Mouse (Mus musculus) gastrocnemius, adult 2 months (tissue): ENCODE measurements around the gene Nid1. TPM values are rescaled to one million over a fixed set of nuclear protein-coding genes. Genes with fewer than 3 reads are reported as not detected.

Source experiments
- DNase-seq: peaks from one replicate; pipeline ENCODE4 v3.0.0; 2022
- H3K27ac ChIP-seq: fragments of 200-600 bp; 2 replicates; pipeline ENCODE4 v1.8.1; 2022; ENCODE audit warnings: mild to moderate bottlenecking
- H3K4me3 ChIP-seq: fragments of 200-600 bp; 2 replicates; pipeline ENCODE4 v1.8.1; 2022; ENCODE audit warnings: mild to moderate bottlenecking, moderate library complexity
- CTCF ChIP-seq: fragments of 200-600 bp; IDR thresholded peaks from 2 replicates; pipeline ENCODE4 v1.8.1; 2022; ENCODE audit warnings: antibody characterized with exemption, mild to moderate bottlenecking, moderate library complexity
- intact Hi-C: fragments of 180-260 bp; cut with DNase I; formaldehyde crosslinking; loops from one replicate; pipeline ENCODE4 v1.15.1; 2025
- total RNA-seq, 2 experiments: library from RNA; stranded (reverse); gene quantifications; 2 replicates each; pipeline ENCODE4 v1.2.3; 2021

Gene Nid1
- total RNA-seq, 2 experiments from 2014 or later, result 37.3 to 49.2 TPM

DNA sequence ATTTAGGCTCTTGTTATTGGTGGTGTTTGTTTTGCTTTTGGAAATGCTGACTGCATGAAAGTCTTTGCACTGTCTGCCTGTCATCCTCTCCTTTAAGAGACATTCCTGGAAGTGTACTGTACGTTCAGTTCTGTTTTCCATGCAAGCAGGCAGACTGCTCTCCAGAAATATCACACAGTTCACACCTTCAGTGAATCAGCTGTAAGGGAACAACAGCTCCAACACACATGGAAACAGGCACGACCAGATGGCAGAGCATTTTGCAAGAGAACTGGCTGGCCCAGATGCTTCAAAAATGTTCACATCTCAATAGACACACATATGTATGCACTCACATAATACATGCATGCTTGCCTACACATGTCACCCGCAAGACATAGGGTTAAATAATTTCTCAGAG is 109.4 kb downstream of the Nid1 start:
- no peak for TF ChIP-seq CTCF
- Histone ChIP-seq H3K27ac (no peak overlapping the region), H3K4me3 (no peak overlapping the region)
- no peak for DNase-seq
- intact Hi-C loops, result no loop called here

DNA sequence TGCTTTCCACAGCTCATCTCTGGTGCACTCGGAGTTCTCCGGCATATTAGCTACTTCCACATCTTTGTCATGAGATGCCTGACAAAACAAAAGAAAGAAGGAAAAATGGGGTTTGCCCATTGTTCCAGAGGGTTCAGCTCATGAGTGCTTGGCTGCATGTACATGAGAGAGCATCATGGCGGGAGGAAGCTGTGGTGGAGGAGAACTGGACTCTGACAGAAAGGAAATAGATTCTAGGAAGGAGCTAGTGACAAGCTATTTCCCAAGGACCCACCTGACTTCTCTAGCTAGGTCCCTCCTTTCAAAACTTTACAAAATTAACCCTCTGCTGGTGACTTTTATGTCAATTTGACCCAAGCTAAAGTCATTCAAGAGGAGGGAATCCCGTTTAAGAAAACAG is 110.5 kb downstream of the Nid1 start:
- intact Hi-C loops, result no loop called here
- no peak for TF ChIP-seq CTCF

DNA sequence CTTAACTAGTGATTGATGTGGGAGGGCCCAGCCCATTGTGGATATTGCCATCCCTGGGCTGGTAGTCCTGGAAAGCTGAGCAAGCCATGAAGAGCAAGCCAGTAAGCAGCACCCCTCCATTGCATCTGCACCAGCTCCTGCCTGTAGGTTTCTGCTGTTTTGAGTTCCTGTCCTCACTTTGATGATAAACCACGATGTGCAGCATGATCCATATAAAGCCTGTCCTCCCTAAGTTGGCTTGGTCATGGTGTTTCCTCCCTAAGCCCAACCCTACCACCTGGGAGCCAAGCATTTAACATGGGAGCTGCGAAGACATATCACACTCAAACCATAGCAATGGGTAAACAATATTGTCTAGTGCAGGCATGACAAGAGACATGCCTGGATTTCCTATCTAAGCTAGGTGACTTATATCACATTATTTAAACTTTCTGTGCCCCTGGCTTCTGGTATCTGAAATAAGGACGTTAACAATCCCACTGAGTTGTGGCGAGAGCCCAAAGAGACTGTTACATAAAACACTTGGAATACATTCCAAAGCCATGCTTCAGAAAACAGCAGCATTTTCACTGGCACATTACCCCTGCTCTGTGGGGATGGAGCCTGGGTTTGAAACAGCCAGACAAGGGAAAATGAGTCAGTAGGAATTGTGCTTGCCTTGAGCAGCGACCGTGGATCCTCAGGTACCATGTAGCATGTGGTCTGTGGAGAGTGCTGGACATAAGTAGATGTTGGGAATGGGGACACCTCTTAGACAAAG is 111.3 kb downstream of the Nid1 start:
- intact Hi-C loops, result no loop called here
- TF ChIP-seq CTCF, result no peak
- Histone ChIP-seq H3K27ac (no peak overlapping the region), H3K4me3 (no peak overlapping the region)
- DNase-seq, result no peak

More for the DNA sequence above, 110.5 kb downstream of the Nid1 start:
- H3K27ac ChIP-seq, result no peak overlapping the region
- no peak for DNase-seq
- no peak overlapping the region for H3K4me3 ChIP-seq

DNA sequence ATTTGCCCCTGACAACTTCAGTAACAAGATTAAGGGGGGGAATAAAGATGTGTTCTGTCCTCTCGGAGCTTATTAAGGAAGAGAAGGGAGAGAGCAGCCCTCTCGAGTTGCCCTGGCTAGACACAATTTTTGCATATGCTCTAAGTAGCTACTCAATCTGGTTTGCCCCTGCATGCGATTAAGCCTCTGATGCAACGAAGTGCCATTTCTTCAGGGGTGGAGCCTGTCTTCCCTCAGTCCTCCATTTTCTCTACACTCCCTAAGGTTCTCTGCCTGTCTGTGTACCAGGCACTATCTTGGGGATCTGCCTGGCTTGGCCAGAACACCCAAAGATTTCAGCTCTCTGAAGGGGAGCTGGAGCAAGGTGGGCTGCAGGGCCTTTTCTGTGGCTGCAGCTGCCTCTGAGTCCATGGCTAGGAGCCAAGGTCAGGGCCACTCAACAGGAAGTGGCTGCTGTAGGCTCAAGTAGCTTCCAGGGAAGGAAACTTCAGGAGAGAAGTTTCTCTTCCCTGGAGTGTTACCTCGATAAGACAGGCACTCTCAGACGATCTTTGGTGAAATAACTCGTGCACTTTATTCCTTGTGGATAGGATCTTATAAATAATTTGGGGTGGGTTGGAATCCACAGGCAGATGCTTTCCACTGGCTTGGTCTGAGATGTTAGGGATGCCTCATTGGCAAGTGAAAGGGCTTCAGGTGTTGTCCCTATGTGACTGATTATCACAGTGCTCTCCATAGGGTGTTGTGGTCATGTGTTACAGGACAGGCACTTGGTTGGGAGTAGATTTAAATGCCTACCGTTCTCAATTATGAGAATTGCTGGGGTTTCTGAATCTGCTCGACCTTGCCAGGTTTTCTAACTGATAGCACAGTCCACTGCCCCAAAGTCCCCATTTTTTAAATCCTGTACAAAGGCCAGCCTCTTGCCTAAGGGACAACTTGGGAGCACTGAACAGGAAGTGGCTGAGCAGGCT is 112.6 kb downstream of the Nid1 start:
- intact Hi-C loops, result no loop called here
- Histone ChIP-seq H3K4me3 (no peak overlapping the region), H3K27ac (no peak overlapping the region)
- no peak for DNase-seq
- TF ChIP-seq CTCF, result no peak

DNA sequence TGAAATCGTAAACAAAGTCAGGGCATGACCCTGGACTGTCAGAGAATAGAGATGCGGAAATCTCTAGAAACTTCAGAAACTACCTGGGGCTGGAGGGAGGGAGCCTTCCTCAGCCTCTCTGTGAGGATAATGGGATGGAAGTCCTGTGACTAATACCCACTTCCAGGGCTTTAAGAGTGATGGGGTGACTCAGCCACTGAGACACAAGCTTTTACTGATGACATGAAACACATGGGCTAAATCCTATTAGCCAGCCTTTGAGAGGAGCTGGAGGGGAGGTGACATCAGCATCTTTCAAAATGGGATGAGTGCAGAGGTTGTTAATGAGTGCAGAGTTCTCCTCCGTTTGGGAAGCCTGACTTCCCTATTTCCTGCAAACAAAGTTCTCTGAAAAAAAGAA is 114.7 kb downstream of the Nid1 start:
- Histone ChIP-seq H3K27ac (no peak overlapping the region), H3K4me3 (no peak overlapping the region)
- intact Hi-C loops, result no loop called here
- no peak for TF ChIP-seq CTCF
- no peak for DNase-seq

DNA sequence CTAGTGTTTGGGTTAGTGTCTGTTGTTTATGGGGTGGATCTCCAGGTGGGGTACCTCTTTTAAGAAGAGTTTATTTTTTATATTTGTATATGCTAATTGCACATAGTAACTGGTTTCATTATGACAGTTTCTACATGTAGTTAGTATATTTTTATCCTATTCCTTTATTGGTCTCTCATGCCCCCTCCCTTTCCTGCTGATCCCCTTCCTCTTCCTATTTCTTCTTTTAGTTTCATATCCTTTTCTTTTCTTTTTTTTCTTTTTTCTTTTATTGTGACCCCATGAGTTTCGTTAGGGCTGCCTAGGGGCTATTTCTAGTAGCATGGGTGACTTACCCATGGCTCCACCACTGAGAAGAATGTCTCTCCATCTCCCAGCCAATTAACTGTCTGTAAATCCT is 116.3 kb downstream of the Nid1 start:
- no peak for TF ChIP-seq CTCF
- H3K4me3 ChIP-seq, result no peak overlapping the region
- no peak overlapping the region for H3K27ac ChIP-seq
- DNase-seq, result no peak
- intact Hi-C loops, result no loop called here

DNA sequence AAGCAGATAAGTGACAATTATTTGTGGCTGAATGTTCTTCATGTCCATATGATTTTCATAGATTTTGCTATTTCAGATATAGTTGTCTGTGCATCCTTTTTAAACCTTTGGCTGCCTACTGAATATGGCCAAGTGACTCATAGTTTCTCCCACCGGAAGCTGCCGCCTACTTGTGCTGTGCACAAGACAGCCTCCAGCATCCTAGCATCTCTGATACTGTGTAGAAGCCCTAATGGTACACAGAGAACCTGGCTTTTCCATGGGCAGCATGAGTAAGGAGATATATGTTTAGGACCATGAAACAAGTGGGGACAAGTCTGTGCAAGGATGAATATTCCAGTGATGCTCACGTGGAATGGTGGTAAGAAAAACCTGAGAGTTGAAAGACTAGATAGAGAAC is 117.8 kb downstream of the Nid1 start:
- Histone ChIP-seq H3K4me3 (no peak overlapping the region), H3K27ac (no peak overlapping the region)
- DNase-seq, result no peak
- TF ChIP-seq CTCF, result no peak
- intact Hi-C loops, result no loop called here

DNA sequence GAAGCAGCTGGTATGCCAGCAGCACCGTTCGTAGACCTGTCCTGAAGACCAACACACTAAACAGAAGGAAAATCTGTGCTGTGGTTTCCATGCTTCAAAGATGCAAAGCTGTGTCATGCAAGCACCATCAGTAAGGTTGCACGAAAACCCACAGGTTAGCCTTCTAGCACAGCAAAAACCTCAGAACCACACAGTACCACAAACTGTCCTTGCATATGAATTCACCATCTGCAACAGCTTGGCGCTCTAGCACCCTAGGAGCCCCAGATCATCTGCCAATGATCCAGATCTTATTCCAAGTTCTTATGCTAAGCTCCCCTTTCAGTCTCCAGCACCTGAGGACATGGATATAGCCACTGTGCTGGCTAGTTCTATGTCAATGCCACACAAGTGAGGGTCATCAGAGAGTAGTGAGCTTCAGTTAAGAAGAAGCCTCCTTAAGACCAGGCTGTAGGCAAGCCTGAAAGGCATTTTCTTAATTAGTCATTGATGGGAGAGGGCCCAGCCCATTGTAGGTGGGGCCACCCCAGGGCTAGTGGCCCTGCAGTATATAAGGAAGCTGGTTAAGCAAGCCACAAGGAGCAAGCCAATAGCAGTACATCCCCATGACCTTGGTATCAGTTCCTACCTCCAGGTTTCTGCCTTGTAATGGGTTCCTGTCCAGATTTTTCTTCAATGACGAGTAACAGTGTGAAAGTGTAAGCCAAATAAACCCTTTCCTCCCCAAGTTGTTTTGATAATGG is 119.8 kb downstream of the Nid1 start:
- Histone ChIP-seq H3K27ac (no peak overlapping the region), H3K4me3 (no peak overlapping the region)
- no peak for TF ChIP-seq CTCF
- DNase-seq, result no peak
- intact Hi-C loops, result no loop called here

DNA sequence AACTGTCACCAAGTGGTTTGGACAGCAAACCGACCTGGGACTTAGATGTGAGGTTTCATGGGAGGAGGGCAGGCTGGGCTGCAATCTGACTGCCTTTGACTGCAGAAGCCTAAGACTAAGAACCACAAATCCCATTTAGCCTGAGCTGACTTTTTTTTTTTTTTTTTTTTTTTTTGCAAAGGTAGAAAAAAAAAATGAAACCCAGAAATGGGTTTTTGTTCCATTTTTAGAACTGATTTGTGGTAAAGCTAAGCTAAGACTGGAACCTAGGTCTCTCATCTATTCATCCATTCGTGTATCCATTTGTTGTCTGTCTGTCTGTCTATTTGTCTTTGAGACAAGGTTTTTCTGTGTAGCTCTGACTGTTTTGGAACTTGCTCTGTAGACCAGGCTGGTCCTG is 120.9 kb downstream of the Nid1 start:
- TF ChIP-seq CTCF, result no peak
- no peak for DNase-seq
- no peak overlapping the region for H3K27ac ChIP-seq
- intact Hi-C loops, result no loop called here
- no peak overlapping the region for H3K4me3 ChIP-seq

DNA sequence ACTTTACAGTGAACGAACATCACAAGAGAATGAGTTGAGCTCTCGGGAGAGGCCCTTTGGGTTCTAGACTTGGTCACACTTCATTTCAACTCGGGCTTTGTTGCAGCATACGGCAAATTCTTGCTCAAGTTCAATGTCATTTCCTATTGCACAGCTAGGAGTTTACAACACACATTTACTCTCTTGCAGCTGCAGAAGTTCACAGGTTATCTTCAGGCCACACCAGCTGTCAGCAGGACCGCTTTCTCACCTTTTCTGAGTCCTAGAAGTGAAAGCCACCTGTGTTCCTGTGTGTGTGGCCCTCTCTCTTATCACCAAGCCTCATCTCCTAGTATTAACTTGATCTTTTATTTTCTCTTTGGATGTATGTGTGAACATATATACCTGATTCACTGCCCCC is 121.5 kb downstream of the Nid1 start:
- intact Hi-C loops, result no loop called here
- no peak overlapping the region for H3K4me3 ChIP-seq
- TF ChIP-seq CTCF, result no peak
- no peak for DNase-seq
- no peak overlapping the region for H3K27ac ChIP-seq

Other genes with a start within 250 kb of the Nid1 start
- gene Gpr137b, start 43.5 kb upstream of the Nid1 start, total RNA-seq, result 1 to 10 TPM; 2.2 to 3.0 TPM
- 1 to 10 TPM; 3.9 to 6.1 TPM for gene Lyst, start 152.8 kb downstream of the Nid1 start, total RNA-seq